Mouse (Mus musculus) forebrain, embryonic 14.5 days (tissue): ENCODE measurements at regions not wholly inside any gene's neighbourhood (a gene's known extent, or its start where the extent isn't known, plus 50 kb on each side); places are given as distances from the start of the nearest gene placed in this dataset.

ENCODE experiments used
- ATAC-seq: fragments of 200-750 bp; cut with Nextera tagmentation; 2 replicates; pipeline ENCODE4 v1.8.0; 2017; ENCODE audit warnings: mild to moderate bottlenecking, moderate library complexity
- DNase-seq: peaks from one replicate; pipeline ENCODE4 v3.0.0-alpha.2; 2015; ENCODE audit warnings: low spot score
- H3K27ac ChIP-seq: fragments of 300-500 bp; sonication (generic); 2 replicates; pipeline ENCODE4 v1.5.1; 2014; ENCODE audit warnings: low read depth, mild to moderate bottlenecking, control low read depth, low read length, moderate library complexity
- H3K27me3 ChIP-seq: fragments of 300-500 bp; sonication (generic); replicated peaks from 2 replicates; pipeline ENCODE4 v1.6.1; 2014; ENCODE audit warnings: low read length, control low read depth, mixed read lengths; ENCODE audit not compliant: control insufficient read depth, insufficient read depth
- H3K36me3 ChIP-seq: fragments of 300-500 bp; sonication (generic); 2 replicates; pipeline ENCODE4 v1.6.1; 2014; ENCODE audit warnings: low read length, control low read depth; ENCODE audit not compliant: control insufficient read depth, insufficient read depth
- H3K4me1 ChIP-seq: fragments of 300-500 bp; sonication (generic); 2 replicates; pipeline ENCODE4 v1.6.1; 2014; ENCODE audit warnings: antibody characterized with exemption, low read length, control low read depth; ENCODE audit not compliant: control insufficient read depth, insufficient read depth
- H3K4me2 ChIP-seq: fragments of 300-500 bp; sonication (generic); 2 replicates; pipeline ENCODE4 v1.6.1; 2014; ENCODE audit warnings: mild to moderate bottlenecking, control low read depth, low read length
- H3K4me3 ChIP-seq: fragments of 300-500 bp; sonication (generic); 2 replicates; pipeline ENCODE4 v1.5.1; 2014; ENCODE audit warnings: low read depth, low read length, control low read depth
- H3K9ac ChIP-seq: fragments of 300-500 bp; sonication (generic); 2 replicates; pipeline ENCODE4 v1.6.1; 2014; ENCODE audit warnings: mild to moderate bottlenecking, low read length, control low read depth, moderate library complexity
- H3K9me3 ChIP-seq: fragments of 300-500 bp; sonication (generic); replicated peaks from 2 replicates; pipeline ENCODE4 v1.6.1; 2016; ENCODE audit warnings: low read length, control low read depth, mixed read lengths; ENCODE audit not compliant: control insufficient read depth
- WGBS: fragments of 180-500 bp; shearing (Covaris S2); extraction: QIAGEN DNeasy Blood & Tissue Kit; methylation state at CpG from one replicate; pipeline ENCODE4 v1.1.7; 2014; 5-methylcytosine and 5-hydroxymethylcytosine counted together

- DNase-seq (no peak), ATAC-seq (no peak)
- Histone ChIP-seq H3K9me3 (no peaks in the 10 kb centered on the region), H3K27ac (no peak overlapping the region), H3K4me3 (no peak overlapping the region), H3K4me2 (no peak overlapping the region), H3K36me3 (no peaks in the 10 kb centered on the region), H3K9ac (no peak overlapping the region), H3K27me3 (no peaks in the 10 kb centered on the region), H3K4me1 (no peaks in the 10 kb centered on the region)
- WGBS, result 79% methylated on average over 8 of the region's 8 CpGs
Measured at GRCm38 (mm10) chr5:75500654-75501416, 73.9 kb upstream of the Kit start.

GRCm38 (mm10) chr5:75503673-75504072 lies 71.0 kb upstream of the Kit start:
- no peaks in the 10 kb centered on the region for H3K9me3 ChIP-seq
- no peak overlapping the region for H3K4me2 ChIP-seq
- H3K36me3 ChIP-seq, result no peaks in the 10 kb centered on the region
- WGBS, result 87% methylated on average over 3 of the region's 3 CpGs
- H3K4me3 ChIP-seq, result no peak overlapping the region
- H3K27ac ChIP-seq, result no peak overlapping the region
- H3K4me1 ChIP-seq, result no peaks in the 10 kb centered on the region
- DNase-seq (no peak), ATAC-seq (no peak)
- no peak overlapping the region for H3K9ac ChIP-seq
- no peaks in the 10 kb centered on the region for H3K27me3 ChIP-seq

GRCm38 (mm10) chr5:75512521-75513422 lies 61.9 kb upstream of the Kit start:
- H3K36me3 ChIP-seq, result no peaks in the 10 kb centered on the region
- no peak overlapping the region for H3K4me3 ChIP-seq
- H3K4me1 ChIP-seq, result no peaks in the 10 kb centered on the region
- ATAC-seq, result no peak
- no peaks in the 10 kb centered on the region for H3K27me3 ChIP-seq
- peak; percentile 22 for DNase-seq
- no peak overlapping the region for H3K4me2 ChIP-seq
- no peak overlapping the region for H3K27ac ChIP-seq
- H3K9me3 ChIP-seq, result no peaks in the 10 kb centered on the region
- WGBS, result 72% methylated on average over 20 of the region's 20 CpGs
- H3K9ac ChIP-seq, result no peak overlapping the region

GRCm38 (mm10) chr5:75518213-75518612 lies 56.5 kb upstream of the Kit start:
- no peak overlapping the region for H3K9ac ChIP-seq
- no peak overlapping the region for H3K4me2 ChIP-seq
- no peaks in the 10 kb centered on the region for H3K4me1 ChIP-seq
- DNase-seq (no peak), ATAC-seq (no peak)
- H3K9me3 ChIP-seq, result no peaks in the 10 kb centered on the region
- H3K4me3 ChIP-seq, result no peak overlapping the region
- H3K27ac ChIP-seq, result no peak overlapping the region
- 70% methylated on average over 8 of the region's 8 CpGs for WGBS
- H3K27me3 ChIP-seq, result no peaks in the 10 kb centered on the region
- no peaks in the 10 kb centered on the region for H3K36me3 ChIP-seq

- WGBS, result 94% methylated on average over 4 of the region's 4 CpGs
- ATAC-seq (no peak), DNase-seq (no peak)
- Histone ChIP-seq H3K4me3 (no peak overlapping the region), H3K4me2 (no peak overlapping the region), H3K27ac (no peak overlapping the region), H3K4me1 (no peaks in the 10 kb centered on the region), H3K36me3 (no peaks in the 10 kb centered on the region), H3K9me3 (no peaks in the 10 kb centered on the region), H3K9ac (no peak overlapping the region), H3K27me3 (no peaks in the 10 kb centered on the region)
Measured at GRCm38 (mm10) chr5:75523041-75523678, 51.6 kb upstream of the Kit start.
